Mouse (Mus musculus) liver, embryonic 11.5 days (tissue): ENCODE measurements at regions not wholly inside any gene's neighbourhood (a gene's known extent, or its start where the extent isn't known, plus 50 kb on each side); places are given as distances from the start of the nearest gene placed in this dataset.

Source experiments
- ATAC-seq: fragments of 200-750 bp; cut with Nextera tagmentation; replicated peaks from 2 replicates; pipeline ENCODE4 v1.8.0; 2017; ENCODE audit warnings: moderate number of reproducible peaks, mild to moderate bottlenecking, moderate TSS enrichment, moderate library complexity; ENCODE audit not compliant: low FRiP score
- DNase-seq: peaks from one replicate; pipeline ENCODE4 v3.0.0-alpha.2; 2017; ENCODE audit warnings: low spot score
- H3K27ac ChIP-seq: fragments of 300-500 bp; sonication (generic); 2 replicates; pipeline ENCODE4 v1.5.1; 2014; ENCODE audit warnings: mild to moderate bottlenecking, low read depth, low read length, control low read depth
- H3K27me3 ChIP-seq: fragments of 300-500 bp; sonication (generic); replicated peaks from 2 replicates; pipeline ENCODE4 v1.6.1; 2014; ENCODE audit warnings: low read length, mixed read lengths; ENCODE audit not compliant: control insufficient read depth, insufficient read depth
- H3K36me3 ChIP-seq: fragments of 300-500 bp; sonication (generic); 2 replicates; pipeline ENCODE4 v1.6.1; 2014; ENCODE audit warnings: mild to moderate bottlenecking, low read length, moderate library complexity, mixed read lengths; ENCODE audit not compliant: control insufficient read depth, insufficient read depth
- H3K4me1 ChIP-seq: fragments of 300-500 bp; sonication (generic); replicated peaks from 2 replicates; pipeline ENCODE4 v1.6.1; 2014; ENCODE audit warnings: low read length, mixed read lengths; ENCODE audit not compliant: control insufficient read depth, insufficient read depth
- H3K4me2 ChIP-seq: fragments of 300-500 bp; sonication (generic); 2 replicates; pipeline ENCODE4 v1.6.1; 2014; ENCODE audit warnings: mild to moderate bottlenecking, control low read depth, moderate library complexity
- H3K4me3 ChIP-seq: fragments of 300-500 bp; sonication (generic); 2 replicates; pipeline ENCODE4 v1.5.1; 2014; ENCODE audit warnings: low read depth, low read length, control low read depth
- H3K9ac ChIP-seq: fragments of 300-500 bp; sonication (generic); 2 replicates; pipeline ENCODE4 v1.6.1; 2014; ENCODE audit warnings: low read depth, low read length, control low read depth
- H3K9me3 ChIP-seq: fragments of 300-500 bp; sonication (generic); 2 replicates; pipeline ENCODE4 v1.6.1; 2016; ENCODE audit warnings: low read length, inconsistent platforms, mixed read lengths; ENCODE audit not compliant: control insufficient read depth
- WGBS: fragments of 180-500 bp; shearing (Covaris S2); extraction: QIAGEN DNeasy Blood & Tissue Kit; methylation state at CpG from one replicate; pipeline ENCODE4 v1.1.7; 2014; 5-methylcytosine and 5-hydroxymethylcytosine counted together

- Histone ChIP-seq H3K27me3 (no peaks in the 10 kb centered on the region), H3K27ac (no peak overlapping the region), H3K9me3 (no peaks in the 10 kb centered on the region), H3K4me1 (no peaks in the 10 kb centered on the region; the same call in 1 of the 2 replicates), H3K4me2 (no peak overlapping the region), H3K4me3 (no peak overlapping the region), H3K36me3 (no peaks in the 10 kb centered on the region), H3K9ac (no peak overlapping the region)
- DNase-seq (no peak), ATAC-seq (no peak)
- WGBS = 70% methylated on average over 13 of the region's 13 CpGs
These were observed 113.4 kb upstream of the Dapk1 start for GRCm38 (mm10) chr13:60488131-60488883.

GRCm38 (mm10) chr13:60488884-60489265 lies 112.9 kb upstream of the Dapk1 start:
- no peak for ATAC-seq
- DNase-seq = no peak
- no peaks in the 10 kb centered on the region for H3K9me3 ChIP-seq
- H3K4me2 ChIP-seq = no peak overlapping the region
- H3K36me3 ChIP-seq = no peaks in the 10 kb centered on the region
- no peak overlapping the region for H3K27ac ChIP-seq
- no peaks in the 10 kb centered on the region for H3K27me3 ChIP-seq
- H3K9ac ChIP-seq = no peak overlapping the region
- 80% methylated on average over 4 of the region's 4 CpGs for WGBS
- no peak overlapping the region for H3K4me3 ChIP-seq
- H3K4me1 ChIP-seq = no peaks in the 10 kb centered on the region; the same call in 1 of the 2 replicates

- no peak overlapping the region for H3K4me2 ChIP-seq
- H3K4me1 ChIP-seq = no peaks in the 10 kb centered on the region; the same call in 1 of the 2 replicates
- H3K9ac ChIP-seq = no peak overlapping the region
- no peaks in the 10 kb centered on the region for H3K27me3 ChIP-seq
- no peak overlapping the region for H3K4me3 ChIP-seq
- H3K27ac ChIP-seq = no peak overlapping the region
- ATAC-seq = no peak
- 44% methylated on average over 16 of the region's 16 CpGs for WGBS
- no peak for DNase-seq
- no peaks in the 10 kb centered on the region for H3K9me3 ChIP-seq
- H3K36me3 ChIP-seq = no peaks in the 10 kb centered on the region
These were observed 109.7 kb upstream of the Dapk1 start for GRCm38 (mm10) chr13:60491948-60492464.

GRCm38 (mm10) chr13:60493836-60494235 lies 107.9 kb upstream of the Dapk1 start:
- no peaks in the 10 kb centered on the region for H3K36me3 ChIP-seq
- no peaks in the 10 kb centered on the region for H3K9me3 ChIP-seq
- no peak overlapping the region for H3K4me3 ChIP-seq
- no peaks in the 10 kb centered on the region for H3K27me3 ChIP-seq
- H3K9ac ChIP-seq = no peak overlapping the region
- H3K4me2 ChIP-seq = no peak overlapping the region
- H3K27ac ChIP-seq = no peak overlapping the region
- no peak for ATAC-seq
- H3K4me1 ChIP-seq = no peaks in the 10 kb centered on the region; the same call in 1 of the 2 replicates
- no peak for DNase-seq
- WGBS = 79% methylated on average over 5 of the region's 5 CpGs

- 48% methylated on average over 18 of the region's 18 CpGs for WGBS
- DNase-seq = no peak
- ATAC-seq = peak; percentile 54
These were observed 103.9 kb upstream of the Dapk1 start for GRCm38 (mm10) chr13:60497714-60498400.

GRCm38 (mm10) chr13:60504196-60504595 lies 97.6 kb upstream of the Dapk1 start:
- Histone ChIP-seq H3K9ac (no peak overlapping the region), H3K36me3 (no peaks in the 10 kb centered on the region), H3K9me3 (no peaks in the 10 kb centered on the region), H3K27ac (no peak overlapping the region), H3K4me3 (no peak overlapping the region), H3K4me1 (no peaks in the 10 kb centered on the region), H3K4me2 (no peak overlapping the region), H3K27me3 (no peaks in the 10 kb centered on the region)
- WGBS = 54% methylated on average over 2 of the region's 2 CpGs
- DNase-seq (no peak), ATAC-seq (no peak)

More at GRCm38 (mm10) chr13:60497714-60498400, 103.9 kb upstream of the Dapk1 start:
- Histone ChIP-seq H3K9me3 (no peaks in the 10 kb centered on the region), H3K27ac (no peak overlapping the region), H3K9ac (no peak overlapping the region), H3K4me1 (no peaks in the 10 kb centered on the region), H3K36me3 (no peaks in the 10 kb centered on the region), H3K4me2 (no peak overlapping the region), H3K4me3 (no peak overlapping the region), H3K27me3 (no peaks in the 10 kb centered on the region)

GRCm38 (mm10) chr13:60507611-60508010 lies 94.1 kb upstream of the Dapk1 start:
- Histone ChIP-seq H3K36me3 (no peaks in the 10 kb centered on the region), H3K9me3 (no peaks in the 10 kb centered on the region), H3K4me2 (no peak overlapping the region), H3K4me1 (no peaks in the 10 kb centered on the region), H3K27me3 (no peaks in the 10 kb centered on the region), H3K4me3 (no peak overlapping the region), H3K9ac (no peak overlapping the region), H3K27ac (no peak overlapping the region)
- DNase-seq (no peak), ATAC-seq (no peak)
- 54% methylated on average over 3 of the region's 3 CpGs for WGBS

GRCm38 (mm10) chr13:60508054-60508453 lies 93.7 kb upstream of the Dapk1 start:
- Histone ChIP-seq H3K4me2 (no peak overlapping the region), H3K9ac (no peak overlapping the region), H3K4me3 (no peak overlapping the region), H3K4me1 (no peaks in the 10 kb centered on the region), H3K9me3 (no peaks in the 10 kb centered on the region), H3K27me3 (no peaks in the 10 kb centered on the region), H3K27ac (no peak overlapping the region), H3K36me3 (no peaks in the 10 kb centered on the region)
- ATAC-seq = no peak
- 53% methylated on average over 4 of the region's 4 CpGs for WGBS
- DNase-seq = no peak
